ENCODE assay signal across 18 mouse cellular contexts in the genomic region with DNA sequence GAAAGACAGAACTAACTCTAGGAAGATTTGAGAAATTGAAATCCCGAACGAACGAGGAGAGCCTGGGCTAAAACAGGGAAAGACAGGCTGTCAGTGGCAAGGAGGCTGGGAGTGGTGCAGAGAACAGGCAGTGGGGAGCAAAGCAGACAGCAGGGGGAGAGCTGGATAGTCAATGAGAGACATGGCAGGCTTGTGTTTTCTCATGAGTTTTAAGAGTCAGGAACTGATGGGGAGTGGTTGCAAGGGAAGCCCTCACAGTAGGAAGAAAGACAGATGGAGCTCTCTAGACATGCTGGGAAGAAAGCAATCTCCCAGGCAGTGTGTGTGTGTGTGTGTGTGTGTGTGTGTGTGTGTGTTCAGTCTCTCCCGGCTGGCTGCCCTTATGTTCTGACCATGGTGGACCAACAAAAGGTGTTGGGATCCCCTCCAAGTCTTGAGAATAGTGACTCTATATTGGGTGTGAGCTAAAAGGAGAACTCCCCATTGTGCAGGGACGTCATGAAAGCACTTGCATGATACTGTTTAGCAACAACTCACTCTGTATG.
DNase-seq lines count a peak whose midpoint lies in the region; ATAC-seq and TF ChIP-seq lines count a peak whose summit lies in the region.
"Had no signal": no experiment of that assay in that cellular context is flagged by ENCODE, and none has a peak within 500 bp of the region (broad histone marks: within the 10 kb centered on the region; RNA-seq: fewer than 3 reads in every experiment).

No protein-coding gene starts in this region.

- peak; percentile 35 for DNase-seq in forebrain, postnatal 0 days
- no peak for DNase-seq in forebrain, embryonic 10.5 days (ENCODE audit: extremely low spot score, low spot score)
- no peak for DNase-seq in lung, embryonic 14.5 days
- no peak for DNase-seq in lung, adult 18-20 months
- peak; percentile 5 for DNase-seq in layer of hippocampus, adult 8-10 months (ENCODE audit: low spot score in 2 of 2)
- peak; percentile 36 for DNase-seq in right cerebral cortex, postnatal 14 days
- DNase-seq in urinary bladder, postnatal 25 days (ENCODE audit: low spot score), result no peak
- DNase-seq: heart, adult 2 months; heart, postnatal 14 days; kidney, adult 11 months; kidney, postnatal 4 days; lung, postnatal 36 days; thymus, postnatal 36 days had no signal

- peak; percentile 82 for ATAC-seq in forebrain, postnatal 0 days
- no peak for ATAC-seq in lung, embryonic 14.5 days (ENCODE audit: insufficient read depth)
- no peak for ATAC-seq in kidney, embryonic 15.5 days (replicated peaks; ENCODE audit: low FRiP score)
- ATAC-seq: midbrain, embryonic 13.5 days had no signal

- WGBS in forebrain, postnatal 0 days, result 53% methylated on average over 5 of the region's 5 CpGs
- 76% methylated on average over 5 of the region's 5 CpGs for WGBS in forebrain, embryonic 10.5 days
- 54% methylated on average over 5 of the region's 5 CpGs for WGBS in lung, embryonic 14.5 days
- 75% methylated on average over 5 of the region's 5 CpGs for WGBS in kidney, embryonic 15.5 days

- no peak overlapping the region for H3K4me3 ChIP-seq in forebrain, postnatal 0 days (ENCODE audit: low read depth, low read length)
- H3K4me3 ChIP-seq in forebrain, embryonic 10.5 days, result no peak overlapping the region
- H3K4me3 ChIP-seq in lung, embryonic 14.5 days (ENCODE audit: low read depth, low read length), result no peak overlapping the region
- H3K4me3 ChIP-seq in kidney, embryonic 15.5 days (replicated peaks), result no peak overlapping the region
- H3K4me3 ChIP-seq: heart, adult 2 months; limb, embryonic 12.5 days; liver, embryonic 15.5 days; midbrain, embryonic 13.5 days; stomach, embryonic 15.5 days had no signal

- peak; percentile 25; the same call in 1 of the 2 replicates for TF ChIP-seq CTCF in forebrain, postnatal 0 days (IDR thresholded peaks at IDR 0.05; ENCODE audit: low read depth)
- 0 out of 2 replicates have a peak, but pooled peaks have one; percentile 5 for TF ChIP-seq CTCF in lung, embryonic 14.5 days (IDR thresholded peaks at IDR 0.05; ENCODE audit: low read depth)

- H3K4me1 ChIP-seq in forebrain, postnatal 0 days (ENCODE audit: insufficient read depth), result no peaks in the 10 kb centered on the region
- H3K4me1 ChIP-seq in forebrain, embryonic 10.5 days, result no peaks in the 10 kb centered on the region
- no peaks in the 10 kb centered on the region for H3K4me1 ChIP-seq in lung, embryonic 14.5 days (ENCODE audit: insufficient read depth)
- no peaks in the 10 kb centered on the region for H3K4me1 ChIP-seq in kidney, embryonic 15.5 days
- H3K4me1 ChIP-seq: limb, embryonic 12.5 days; liver, embryonic 15.5 days; midbrain, embryonic 13.5 days; stomach, embryonic 15.5 days had no signal

- no peak overlapping the region for H3K4me2 ChIP-seq in forebrain, postnatal 0 days (ENCODE audit: low read depth)
- H3K4me2 ChIP-seq in lung, embryonic 14.5 days, result no peak overlapping the region
- no peak overlapping the region for H3K4me2 ChIP-seq in kidney, embryonic 15.5 days
- H3K4me2 ChIP-seq: limb, embryonic 12.5 days; liver, embryonic 15.5 days; midbrain, embryonic 13.5 days; stomach, embryonic 15.5 days had no signal

- H3K27me3 ChIP-seq in forebrain, postnatal 0 days (ENCODE audit: insufficient read depth, low read length), result no peaks in the 10 kb centered on the region
- no peaks in the 10 kb centered on the region for H3K27me3 ChIP-seq in forebrain, embryonic 10.5 days (ENCODE audit: poor library complexity, severe bottlenecking)
- H3K27me3 ChIP-seq in lung, embryonic 14.5 days (ENCODE audit: insufficient read depth, low read length), result no peaks in the 10 kb centered on the region
- H3K27me3 ChIP-seq in kidney, embryonic 15.5 days, result no peaks in the 10 kb centered on the region
- H3K27me3 ChIP-seq: limb, embryonic 12.5 days; liver, embryonic 15.5 days; midbrain, embryonic 13.5 days; stomach, embryonic 15.5 days had no signal

- no peaks in the 10 kb centered on the region for H3K9me3 ChIP-seq in forebrain, postnatal 0 days (ENCODE audit: low read length)
- H3K9me3 ChIP-seq in forebrain, embryonic 10.5 days, result no peaks in the 10 kb centered on the region
- H3K9me3 ChIP-seq in lung, embryonic 14.5 days (ENCODE audit: low read depth, low read length), result no peaks in the 10 kb centered on the region
- no peaks in the 10 kb centered on the region for H3K9me3 ChIP-seq in kidney, embryonic 15.5 days (replicated peaks)
- H3K9me3 ChIP-seq: limb, embryonic 12.5 days; liver, embryonic 15.5 days; midbrain, embryonic 13.5 days; stomach, embryonic 15.5 days had no signal

- H3K36me3 ChIP-seq in forebrain, postnatal 0 days (ENCODE audit: insufficient read depth), result no peaks in the 10 kb centered on the region
- H3K36me3 ChIP-seq in forebrain, embryonic 10.5 days (replicated peaks), result no peaks in the 10 kb centered on the region
- no peaks in the 10 kb centered on the region for H3K36me3 ChIP-seq in lung, embryonic 14.5 days (ENCODE audit: insufficient read depth)
- no peaks in the 10 kb centered on the region for H3K36me3 ChIP-seq in kidney, embryonic 15.5 days
- H3K36me3 ChIP-seq: limb, embryonic 12.5 days; liver, embryonic 15.5 days; midbrain, embryonic 13.5 days; stomach, embryonic 15.5 days had no signal

- no peak overlapping the region for H3K9ac ChIP-seq in forebrain, postnatal 0 days
- no peak overlapping the region for H3K9ac ChIP-seq in lung, embryonic 14.5 days
- no peak overlapping the region for H3K9ac ChIP-seq in kidney, embryonic 15.5 days
- H3K9ac ChIP-seq: limb, embryonic 12.5 days; liver, embryonic 15.5 days; midbrain, embryonic 13.5 days; stomach, embryonic 15.5 days had no signal

- no peak overlapping the region for H3K27ac ChIP-seq in forebrain, postnatal 0 days (ENCODE audit: low read depth, low read length)
- no peak overlapping the region for H3K27ac ChIP-seq in forebrain, embryonic 10.5 days
- H3K27ac ChIP-seq in lung, embryonic 14.5 days (ENCODE audit: low read depth), result no peak overlapping the region
- H3K27ac ChIP-seq in kidney, embryonic 15.5 days, result no peak overlapping the region
- H3K27ac ChIP-seq: heart, adult 2 months; limb, embryonic 12.5 days; liver, embryonic 15.5 days; midbrain, embryonic 13.5 days; stomach, embryonic 15.5 days had no signal

Comparison
In these comparisons a context has a peak if more than half of its experiments do, and no peak if none do; other contexts are left out.
1. DNase-seq: peak in forebrain, postnatal 0 days (single experiment), layer of hippocampus, adult 8-10 months (2 of 2) and right cerebral cortex, postnatal 14 days (single experiment); none in forebrain, embryonic 10.5 days (single experiment), lung, embryonic 14.5 days (single experiment), lung, adult 18-20 months (0 of 2) and urinary bladder, postnatal 25 days (single experiment).